Mouse (Mus musculus): ENCODE measurements around the gene Prss22.

GRCm38 (mm10) chr17:24029477-24029876, 31.6 kb upstream of the Prss22 start:
- TF ChIP-seq CTCF (IDR thresholded peaks at IDR 0.05) (no peak), EP300 (IDR thresholded peaks at IDR 0.05) (no peak)

All from lung, postnatal 0 days (tissue).